Mouse (Mus musculus) heart, embryonic 13.5 days (tissue): Measurements from ENCODE around the gene Gm9. TPM values are rescaled to one million over a fixed set of nuclear protein-coding genes. Genes with fewer than 3 reads are reported as not detected.

Experiments
- ATAC-seq: fragments of 200-750 bp; cut with Nextera tagmentation; 2 replicates; pipeline ENCODE4 v1.8.0; 2017; ENCODE audit warnings: moderate TSS enrichment; ENCODE audit not compliant: insufficient number of reproducible peaks, low FRiP score, low TSS enrichment; ENCODE audit errors: extremely low read depth
- H3K27ac ChIP-seq: fragments of 300-500 bp; sonication (generic); replicated peaks from 2 replicates; pipeline ENCODE4 v1.5.1; 2015; ENCODE audit warnings: moderate library complexity, mild to moderate bottlenecking, inconsistent platforms
- H3K27me3 ChIP-seq: fragments of 300-500 bp; sonication (generic); replicated peaks from 2 replicates; pipeline ENCODE4 v1.6.1; 2015; ENCODE audit warnings: mild to moderate bottlenecking, inconsistent platforms
- H3K36me3 ChIP-seq: fragments of 300-500 bp; sonication (generic); 2 replicates; pipeline ENCODE4 v1.6.1; 2015; ENCODE audit warnings: mild to moderate bottlenecking, inconsistent platforms
- H3K4me1 ChIP-seq: fragments of 300-500 bp; sonication (generic); 2 replicates; pipeline ENCODE4 v1.6.1; 2015; ENCODE audit warnings: inconsistent platforms
- H3K4me2 ChIP-seq: fragments of 300-500 bp; sonication (generic); 2 replicates; pipeline ENCODE4 v1.6.1; 2015; ENCODE audit warnings: inconsistent platforms, mild to moderate bottlenecking, moderate library complexity
- H3K4me3 ChIP-seq: fragments of 300-500 bp; sonication (generic); 2 replicates; pipeline ENCODE4 v1.5.1; 2015; ENCODE audit warnings: moderate library complexity, mild to moderate bottlenecking, inconsistent platforms
- H3K9ac ChIP-seq: fragments of 300-500 bp; sonication (generic); 2 replicates; pipeline ENCODE4 v1.6.1; 2015; ENCODE audit warnings: inconsistent platforms, mild to moderate bottlenecking, moderate library complexity
- H3K9me3 ChIP-seq: fragments of 300-500 bp; sonication (generic); 2 replicates; pipeline ENCODE4 v1.6.1; 2016; ENCODE audit warnings: inconsistent platforms
- WGBS: fragments of 180-500 bp; shearing (Covaris S2); methylation state at CpG from one replicate; pipeline ENCODE4 v1.1.7; 2015; ENCODE audit warnings: mixed read lengths; 5-methylcytosine and 5-hydroxymethylcytosine counted together
- polyA plus RNA-seq: library from polyadenylated mRNA; unstranded; fragments of >200 nt; fragmentation: Nextera tagmentation; extraction: Ambion mirVana; gene quantifications from 2 replicates; pipeline ENCODE4 v1.2.1, GENCODE M21; 2015

Gene Gm9
- polyA plus RNA-seq, 1 experiment from 2014 or later = not detected

DNA sequence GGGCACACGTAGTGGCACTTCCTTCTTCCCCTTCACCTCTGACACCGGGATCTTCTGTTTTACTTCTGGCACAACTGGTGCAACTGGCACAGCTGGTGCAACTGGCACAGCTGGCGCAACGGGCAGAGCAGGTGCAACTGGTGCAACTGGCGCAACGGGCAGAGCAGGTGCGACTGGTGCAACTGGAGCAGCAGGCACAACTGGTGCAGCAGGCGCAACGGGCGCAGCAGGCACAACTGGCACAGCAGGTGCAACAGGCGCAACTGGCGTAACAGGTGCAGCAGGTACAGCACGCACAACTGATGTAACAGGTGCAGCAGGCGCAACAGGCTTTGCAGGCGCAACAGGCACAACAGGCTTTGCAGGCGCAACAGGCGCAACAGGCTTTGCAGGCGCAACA is 47.7 kb downstream of the Gm9 start:
- H3K9ac ChIP-seq = no peak overlapping the region
- 66% methylated on average over 18 of the region's 18 CpGs for WGBS
- no peaks in the 10 kb centered on the region for H3K4me1 ChIP-seq
- no peaks in the 10 kb centered on the region for H3K9me3 ChIP-seq
- H3K36me3 ChIP-seq = no peaks in the 10 kb centered on the region
- H3K4me2 ChIP-seq = no peak overlapping the region
- H3K27me3 ChIP-seq = peaks cover 4% of the 10 kb centered on the region; the same call in 1 of the 2 replicates
- no peak overlapping the region for H3K4me3 ChIP-seq
- ATAC-seq = no peak
- no peak overlapping the region for H3K27ac ChIP-seq

GRCm38 (mm10) chrX:37161169-37161568 is 49.7 kb downstream of the Gm9 start:
- Histone ChIP-seq H3K4me2 (no peak overlapping the region), H3K9ac (no peak overlapping the region), H3K27me3 (peaks cover 4% of the 10 kb centered on the region; the same call in 1 of the 2 replicates), H3K9me3 (no peaks in the 10 kb centered on the region), H3K36me3 (no peaks in the 10 kb centered on the region), H3K27ac (no peak overlapping the region), H3K4me1 (no peaks in the 10 kb centered on the region), H3K4me3 (no peak overlapping the region)
- 75% methylated on average over 10 of the region's 10 CpGs for WGBS
- no peak for ATAC-seq

Other genes with a start within 250 kb of the Gm9 start
- gene Sept6, start 219.2 kb downstream of the Gm9 start, polyA plus RNA-seq = 50.9 and 55.0 TPM in 2 replicates
- 0.33 and 0.41 TPM in 2 replicates for gene Sowahd, start 162.2 kb downstream of the Gm9 start, polyA plus RNA-seq
- gene Rpl39, start 125.6 kb downstream of the Gm9 start, polyA plus RNA-seq = 377 and 401 TPM in 2 replicates
- 13.6 and 14.1 TPM in 2 replicates for gene Upf3b, start 100.7 kb downstream of the Gm9 start, polyA plus RNA-seq
- gene Nkap, start 84.2 kb downstream of the Gm9 start, polyA plus RNA-seq = 10.1 and 11.2 TPM in 2 replicates
- not detected in 2 replicates for gene Akap14, start 42.2 kb downstream of the Gm9 start, polyA plus RNA-seq
- 659 and 790 TPM in 2 replicates for gene Ndufa1, start 19.9 kb downstream of the Gm9 start, polyA plus RNA-seq
- gene Rnf113a1, start 19.8 kb downstream of the Gm9 start, polyA plus RNA-seq = 7.0 and 8.0 TPM in 2 replicates
- not detected in 2 replicates for gene Rhox1, start 11.2 kb upstream of the Gm9 start, polyA plus RNA-seq
- gene Rhox2a, start 33.9 kb upstream of the Gm9 start, polyA plus RNA-seq = not detected in 2 replicates
- gene Rhox3a, start 38.9 kb upstream of the Gm9 start, polyA plus RNA-seq = not detected in 2 replicates
- not detected in 2 replicates for gene Rhox4a, start 54.3 kb upstream of the Gm9 start, polyA plus RNA-seq
- not detected in 2 replicates for gene Rhox3a2, start 169.0 kb upstream of the Gm9 start, polyA plus RNA-seq
- 0.17 TPM in 1 of 2 replicates, not detected in the other for gene Rhox4a2, start 179.8 kb upstream of the Gm9 start, polyA plus RNA-seq
- not detected in 2 replicates for gene Rhox2b, start 201.0 kb upstream of the Gm9 start, polyA plus RNA-seq
- gene Rhox4b, start 221.5 kb upstream of the Gm9 start, polyA plus RNA-seq = not detected in 2 replicates
- not detected in 2 replicates for gene Rhox2c, start 242.6 kb upstream of the Gm9 start, polyA plus RNA-seq
- not detected in 2 replicates for gene Rhox3c, start 247.5 kb upstream of the Gm9 start, polyA plus RNA-seq